Mouse (Mus musculus) macrophage (primary cell): ENCODE measurements around the gene Uba52. TPM values are rescaled to one million over a fixed set of nuclear protein-coding genes. Genes with fewer than 3 reads are reported as not detected.

Experiments
- H3K27ac ChIP-seq: fragments of 350-480 bp; formaldehyde crosslinking; 2 replicates; pipeline ENCODE4 v1.9.0; 2021
- H3K36me3 ChIP-seq: fragments of 350-480 bp; formaldehyde crosslinking; 2 replicates; pipeline ENCODE4 v1.9.0; 2021; ENCODE audit errors: inconsistent target
- H3K4me3 ChIP-seq: fragments of 350-480 bp; formaldehyde crosslinking; 2 replicates; pipeline ENCODE4 v1.9.0; 2021; ENCODE audit errors: inconsistent target
- H3K79me2 ChIP-seq: fragments of 350-480 bp; formaldehyde crosslinking; 2 replicates; pipeline ENCODE4 v1.9.0; 2021; ENCODE audit errors: inconsistent target
- WGBS: methylation state at CpG from one replicate; pipeline ENCODE4 v1.1.7; 2026; ENCODE audit warnings: inconsistent platforms; ENCODE audit not compliant: missing documents; 5-methylcytosine and 5-hydroxymethylcytosine counted together
- polyA plus RNA-seq: library from polyadenylated mRNA; stranded (reverse); fragments of 250-400 nt; gene quantifications from 3 replicates; pipeline ENCODE4 v1.2.4, GENCODE M21; 2018; ENCODE audit warnings: inconsistent platforms
- total RNA-seq, 78 experiments: library from RNA; depleted of rRNA; stranded (reverse); fragments of 250-400 nt; gene quantifications; 1 replicate in 9 of 78; 2 replicates in 24 of 78; 3 replicates in 43 of 78; 4 replicates in 2 of 78; pipeline ENCODE4 v1.2.4; 2018; ENCODE audit warnings: inconsistent platforms in 56 of 78

Uba52 gene
- 100 to 1,000 TPM in 1 of 26 experiments, 10 to 100 TPM in 25; 15.6 to 152 (median 42.1) TPM for total RNA-seq (2018; cell fraction: chromatin; rRNA removed)
- total RNA-seq (2018; cell fraction: cytosol; rRNA removed) = 1,000 to 10,000 TPM in 13 of 26 experiments, 100 to 1,000 TPM in 13; 668 to 1,500 (median 1,029) TPM
- 100 to 1,000 TPM in 21 of 26 experiments, 10 to 100 TPM in 5; 73.7 to 183 (median 129) TPM for total RNA-seq (2018; cell fraction: nucleus; rRNA removed)
- polyA plus RNA-seq = 907 to 1,116 TPM (median 1,045 TPM) in 3 replicates

- peaks cover 70% of the 10 kb centered on the region for H3K79me2 ChIP-seq
- H3K4me3 ChIP-seq = peak within 1 kb of the TSS; percentile 93
- WGBS = 3% methylated on average over 74 of the region's 74 CpGs
- H3K36me3 ChIP-seq = peaks cover 30% of the 10 kb centered on the region
- H3K27ac ChIP-seq = peak within 1 kb of the TSS; percentile 85
These were observed at the start of gene Uba52 for GRCm38 (mm10) chr8:70510228-70510915. Gene Uba52 (minus strand): TSS chr8:70510801.

- Histone ChIP-seq H3K36me3 (no peaks in the 10 kb centered on the region), H3K4me3 (no peak overlapping the region)
- WGBS = 0% methylated on average over 2 of the region's 2 CpGs
These were observed 49.5 kb upstream of the Uba52 start for GRCm38 (mm10) chr8:70560096-70560495.

GRCm38 (mm10) chr8:70558983-70559382, 48.4 kb upstream of the Uba52 start:
- no peak overlapping the region for H3K27ac ChIP-seq
- no peaks in the 10 kb centered on the region for H3K36me3 ChIP-seq
- WGBS = 70% methylated on average over 3 of the region's 3 CpGs
- peaks cover 99% of the 10 kb centered on the region for H3K79me2 ChIP-seq
- no peak overlapping the region for H3K4me3 ChIP-seq

More at GRCm38 (mm10) chr8:70560096-70560495, 49.5 kb upstream of the Uba52 start:
- H3K27ac ChIP-seq = peak overlapping the region; percentile 89
- peaks cover 99% of the 10 kb centered on the region for H3K79me2 ChIP-seq

GRCm38 (mm10) chr8:70558334-70558733, 47.7 kb upstream of the Uba52 start:
- H3K79me2 ChIP-seq = peaks cover 99% of the 10 kb centered on the region
- no peak overlapping the region for H3K4me3 ChIP-seq
- H3K36me3 ChIP-seq = no peaks in the 10 kb centered on the region
- WGBS = 44% methylated on average over 4 of the region's 4 CpGs
- H3K27ac ChIP-seq = no peak overlapping the region

GRCm38 (mm10) chr8:70555079-70555747, 44.6 kb upstream of the Uba52 start:
- no peak overlapping the region for H3K27ac ChIP-seq
- H3K36me3 ChIP-seq = no peaks in the 10 kb centered on the region
- WGBS = 71% methylated on average over 4 of the region's 4 CpGs
- H3K79me2 ChIP-seq = peaks cover 99% of the 10 kb centered on the region
- no peak overlapping the region for H3K4me3 ChIP-seq

- H3K27ac ChIP-seq = peak overlapping the region; percentile 17; the same call in 1 of the 2 replicates
- peaks cover 100% of the 10 kb centered on the region for H3K79me2 ChIP-seq
- H3K4me3 ChIP-seq = no peak overlapping the region
- no peaks in the 10 kb centered on the region for H3K36me3 ChIP-seq
These were observed 43.1 kb upstream of the Uba52 start for GRCm38 (mm10) chr8:70553740-70554139.

GRCm38 (mm10) chr8:70552836-70553235, 42.2 kb upstream of the Uba52 start:
- Histone ChIP-seq H3K36me3 (no peaks in the 10 kb centered on the region), H3K27ac (peak overlapping the region; percentile 92; the same call in 1 of the 2 replicates)
- 90% methylated on average over 1 of the region's 1 CpGs for WGBS

GRCm38 (mm10) chr8:70551558-70552161, 41.1 kb upstream of the Uba52 start:
- Histone ChIP-seq H3K4me3 (no peak overlapping the region), H3K27ac (peak overlapping the region; percentile 92), H3K36me3 (no peaks in the 10 kb centered on the region), H3K79me2 (peaks cover 100% of the 10 kb centered on the region)
- 19% methylated on average over 3 of the region's 3 CpGs for WGBS

More at GRCm38 (mm10) chr8:70552836-70553235, 42.2 kb upstream of the Uba52 start:
- H3K79me2 ChIP-seq = peaks cover 100% of the 10 kb centered on the region
- no peak overlapping the region for H3K4me3 ChIP-seq

GRCm38 (mm10) chr8:70549412-70550184, 39.0 kb upstream of the Uba52 start:
- Histone ChIP-seq H3K79me2 (peaks cover 100% of the 10 kb centered on the region), H3K36me3 (no peaks in the 10 kb centered on the region)

GRCm38 (mm10) chr8:70547762-70548161, 37.2 kb upstream of the Uba52 start:
- H3K36me3 ChIP-seq = no peaks in the 10 kb centered on the region
- 94% methylated on average over 6 of the region's 6 CpGs for WGBS
- no peak overlapping the region for H3K4me3 ChIP-seq
- H3K27ac ChIP-seq = peak overlapping the region; percentile 92
- peaks cover 96% of the 10 kb centered on the region for H3K79me2 ChIP-seq

More at GRCm38 (mm10) chr8:70549412-70550184, 39.0 kb upstream of the Uba52 start:
- Histone ChIP-seq H3K4me3 (no peak overlapping the region), H3K27ac (peak overlapping the region; percentile 92)
- WGBS = 35% methylated on average over 10 of the region's 10 CpGs

- H3K79me2 ChIP-seq = peaks cover 96% of the 10 kb centered on the region
- no peaks in the 10 kb centered on the region for H3K36me3 ChIP-seq
- no peak overlapping the region for H3K4me3 ChIP-seq
- WGBS = 40% methylated on average over 4 of the region's 4 CpGs
- peak overlapping the region; percentile 92 for H3K27ac ChIP-seq
These were observed 35.8 kb upstream of the Uba52 start for GRCm38 (mm10) chr8:70546412-70546811.

GRCm38 (mm10) chr8:70544200-70544687, 33.6 kb upstream of the Uba52 start:
- H3K4me3 ChIP-seq = no peak overlapping the region
- WGBS = 8% methylated on average over 6 of the region's 6 CpGs
- peak overlapping the region; percentile 92 for H3K27ac ChIP-seq
- peaks cover 94% of the 10 kb centered on the region for H3K79me2 ChIP-seq
- H3K36me3 ChIP-seq = no peaks in the 10 kb centered on the region

GRCm38 (mm10) chr8:70541081-70541480, 30.5 kb upstream of the Uba52 start:
- Histone ChIP-seq H3K36me3 (no peaks in the 10 kb centered on the region), H3K79me2 (peaks cover 62% of the 10 kb centered on the region), H3K27ac (peak overlapping the region; percentile 92), H3K4me3 (peak overlapping the region; percentile 96)
- WGBS = 40% methylated on average over 5 of the region's 5 CpGs
